Mouse (Mus musculus) cerebellum, postnatal 25 days (tissue): ENCODE measurements around the gene Khdc4.
"Not testable (repeated sequence)": the region's sequence is repeated elsewhere in the genome, so short reads cannot be mapped to it uniquely, and the experiment has no call there.

Experiments used
- DNase-seq, 2 experiments: peaks; one replicate each; pipeline ENCODE4 v3.0.0; 2021; ENCODE audit warnings: mixed read lengths in 2 of 2

Khdc4 gene

GRCm38 (mm10) chr3:88658441-88659127, 27.0 kb upstream of the Khdc4 start:
- DNase-seq: no peak

DNA sequence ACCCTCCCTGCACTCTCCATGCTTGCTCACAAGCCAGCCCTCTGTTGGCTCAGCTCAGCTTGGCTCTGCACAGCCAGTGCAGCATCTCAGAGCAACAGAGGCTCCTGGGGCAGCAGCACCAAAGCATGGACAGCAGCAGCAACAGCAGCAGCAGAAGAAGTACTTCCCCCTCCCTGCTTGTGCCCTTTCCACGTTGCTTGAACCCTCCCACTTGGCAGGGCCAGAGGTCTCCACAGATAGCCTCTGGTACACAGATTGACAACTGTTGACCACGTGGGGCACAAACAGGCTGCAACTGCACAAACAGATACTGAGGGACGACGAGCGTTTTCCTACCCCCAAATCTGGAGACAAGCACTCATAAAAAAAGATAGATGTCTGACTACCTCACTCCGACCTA, 25.8 kb upstream of the Khdc4 start:
- no peak for DNase-seq

GRCm38 (mm10) chr3:88664095-88664494, 21.5 kb upstream of the Khdc4 start:
- no peak for DNase-seq

GRCm38 (mm10) chr3:88677399-88677798, 8.2 kb upstream of the Khdc4 start:
- DNase-seq: peak; percentile 76 to 84

- DNase-seq: no peak
Observed at GRCm38 (mm10) chr3:88683814-88684213, 1.8 kb upstream of the Khdc4 start.

GRCm38 (mm10) chr3:88684236-88684979, 1.2 kb upstream of the Khdc4 start:
- no peak for DNase-seq

- DNase-seq: peak in 1 of 2 experiments; percentile 71
Observed at GRCm38 (mm10) chr3:88685958-88686451, 402 bp downstream of the Khdc4 start.

- no peak for DNase-seq
Observed at GRCm38 (mm10) chr3:88686734-88687611, 1.4 kb downstream of the Khdc4 start.

DNA sequence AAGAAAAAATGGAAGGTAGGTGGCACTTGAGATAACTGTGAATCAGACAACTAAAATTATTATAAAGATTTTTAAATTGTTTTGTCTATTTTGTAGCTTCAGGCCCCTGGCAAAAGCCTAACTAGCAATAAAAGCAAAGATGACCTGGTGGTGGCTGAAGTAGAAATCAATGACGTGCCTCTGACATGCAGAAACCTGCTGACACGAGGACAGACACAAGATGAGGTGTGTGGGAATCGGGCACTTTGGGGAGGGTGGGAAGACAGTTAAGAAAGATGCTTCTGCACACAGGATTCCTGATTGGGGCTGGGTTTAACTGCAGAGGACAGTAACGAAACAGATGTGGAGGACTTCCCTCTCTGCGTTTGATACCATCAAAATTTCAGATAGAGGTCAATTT, 3.5 kb downstream of the Khdc4 start:
- DNase-seq: no peak

GRCm38 (mm10) chr3:88695545-88695944, 9.9 kb downstream of the Khdc4 start:
- DNase-seq: no peak

DNA sequence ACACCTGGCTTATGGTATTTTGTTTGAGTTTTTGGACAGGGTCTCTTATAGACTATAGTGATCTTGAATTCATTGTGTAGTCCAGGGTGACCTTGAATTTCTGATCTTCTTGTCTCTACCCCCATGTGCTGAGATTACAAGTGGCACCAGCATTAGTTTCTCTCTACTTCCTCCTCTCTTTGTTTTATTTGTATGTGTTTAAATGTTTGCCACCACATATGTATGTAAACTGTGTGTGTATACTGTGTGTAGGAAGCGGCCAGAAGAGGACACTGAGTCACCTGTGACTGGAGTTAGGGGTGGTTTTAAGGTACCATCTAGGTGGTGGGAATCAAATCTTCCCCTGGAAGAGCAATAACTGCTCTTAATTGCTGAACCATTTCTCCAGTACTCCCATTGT, 12.4 kb downstream of the Khdc4 start:
- DNase-seq: no peak

DNA sequence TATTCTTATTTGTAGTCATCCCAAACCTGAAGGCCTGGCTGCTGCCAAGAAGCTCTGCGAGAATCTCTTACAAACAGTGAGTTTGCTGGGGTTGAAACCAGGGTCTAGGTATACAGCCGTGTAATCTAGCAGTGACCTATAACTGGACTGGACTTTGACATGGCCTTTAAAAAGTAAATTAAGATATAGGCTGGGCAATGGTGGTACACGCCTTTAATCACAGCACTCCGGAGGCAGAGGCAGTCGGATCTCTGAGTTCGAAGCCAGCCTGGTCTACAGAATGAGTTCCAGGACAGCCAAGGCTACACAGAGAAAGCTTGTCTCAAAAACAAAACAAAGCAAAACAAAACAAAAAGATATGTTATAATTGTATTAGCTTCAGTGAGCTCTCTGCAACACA, 13.2 kb downstream of the Khdc4 start:
- DNase-seq: no peak

DNA sequence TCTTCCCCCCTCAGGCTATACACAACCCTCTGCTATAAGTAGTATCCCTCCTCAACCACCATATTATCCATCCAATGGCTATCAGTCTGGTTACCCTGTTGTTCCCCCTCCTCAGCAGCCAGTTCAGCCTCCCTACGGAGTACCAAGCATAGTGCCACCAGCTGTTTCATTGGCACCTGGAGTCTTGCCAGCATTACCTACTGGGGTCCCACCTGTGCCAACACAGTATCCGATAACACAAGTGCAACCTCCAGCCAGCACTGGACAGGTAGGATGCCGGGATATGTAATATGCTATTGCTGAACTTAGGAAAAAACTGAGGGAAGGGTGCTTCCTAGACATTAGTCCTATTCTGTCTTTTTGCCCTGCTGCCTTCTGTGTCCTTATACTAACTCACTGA, 14.6 kb downstream of the Khdc4 start:
- no peak for DNase-seq

DNA sequence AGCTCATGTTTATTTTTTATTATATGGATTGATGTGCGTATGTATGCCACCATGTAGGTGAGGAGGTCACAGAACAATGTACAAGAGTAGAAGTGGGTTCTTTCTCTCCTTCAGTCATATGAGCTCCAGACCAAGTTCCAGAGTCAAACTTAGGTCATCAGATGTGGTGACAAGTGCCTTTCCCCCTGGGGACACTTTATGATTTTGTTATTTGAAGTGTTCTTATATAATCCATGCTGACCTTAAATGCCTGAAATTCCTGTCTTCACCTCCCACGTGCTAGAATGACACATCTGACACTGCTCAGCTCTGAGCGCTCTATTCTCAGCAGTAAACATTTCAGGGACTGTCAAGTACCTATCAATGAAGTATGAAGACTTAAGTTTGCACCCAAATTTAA, 15.6 kb downstream of the Khdc4 start:
- DNase-seq: no peak

DNA sequence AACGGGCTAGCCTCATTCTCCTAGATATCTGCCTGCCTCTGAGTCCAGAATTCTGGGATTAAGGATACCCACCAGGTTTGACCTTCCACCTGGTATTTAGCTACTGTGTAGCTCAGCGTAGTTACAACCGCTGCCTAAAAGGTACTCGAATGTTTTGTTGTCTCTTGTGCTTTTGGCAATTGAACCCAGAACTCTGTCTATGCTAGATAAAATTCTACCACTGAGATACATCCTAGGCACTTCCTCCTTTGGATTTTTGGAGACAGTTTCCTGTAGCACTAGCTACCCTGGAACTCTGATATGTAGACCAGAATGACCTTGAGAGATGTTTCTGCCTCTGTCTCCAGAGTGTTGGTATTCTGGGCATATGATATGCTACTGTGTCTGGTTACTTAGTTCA, 28.1 kb downstream of the Khdc4 start:
- no peak for DNase-seq

DNA sequence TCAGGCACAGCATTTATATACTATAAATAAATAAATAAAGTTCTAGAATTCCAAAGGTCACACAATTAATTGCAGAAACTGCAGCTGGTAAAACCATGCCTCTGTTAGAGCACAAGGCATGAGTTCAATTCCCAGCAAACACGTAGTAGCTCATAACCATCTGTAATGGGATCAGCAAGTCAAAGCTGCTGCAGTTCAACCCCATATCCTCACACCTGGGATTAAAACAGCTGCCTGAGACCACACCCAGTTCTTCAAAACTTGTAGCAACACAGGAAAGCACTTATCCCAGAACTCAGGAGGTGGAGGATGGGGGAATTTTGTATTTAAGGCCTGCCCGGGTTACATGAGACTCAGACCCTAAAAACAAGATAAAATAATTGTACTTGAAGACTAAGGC, 29.1 kb downstream of the Khdc4 start:
- no peak for DNase-seq

GRCm38 (mm10) chr3:88715716-88716115, 30.1 kb downstream of the Khdc4 start:
- not testable (repeated sequence) for DNase-seq

DNA sequence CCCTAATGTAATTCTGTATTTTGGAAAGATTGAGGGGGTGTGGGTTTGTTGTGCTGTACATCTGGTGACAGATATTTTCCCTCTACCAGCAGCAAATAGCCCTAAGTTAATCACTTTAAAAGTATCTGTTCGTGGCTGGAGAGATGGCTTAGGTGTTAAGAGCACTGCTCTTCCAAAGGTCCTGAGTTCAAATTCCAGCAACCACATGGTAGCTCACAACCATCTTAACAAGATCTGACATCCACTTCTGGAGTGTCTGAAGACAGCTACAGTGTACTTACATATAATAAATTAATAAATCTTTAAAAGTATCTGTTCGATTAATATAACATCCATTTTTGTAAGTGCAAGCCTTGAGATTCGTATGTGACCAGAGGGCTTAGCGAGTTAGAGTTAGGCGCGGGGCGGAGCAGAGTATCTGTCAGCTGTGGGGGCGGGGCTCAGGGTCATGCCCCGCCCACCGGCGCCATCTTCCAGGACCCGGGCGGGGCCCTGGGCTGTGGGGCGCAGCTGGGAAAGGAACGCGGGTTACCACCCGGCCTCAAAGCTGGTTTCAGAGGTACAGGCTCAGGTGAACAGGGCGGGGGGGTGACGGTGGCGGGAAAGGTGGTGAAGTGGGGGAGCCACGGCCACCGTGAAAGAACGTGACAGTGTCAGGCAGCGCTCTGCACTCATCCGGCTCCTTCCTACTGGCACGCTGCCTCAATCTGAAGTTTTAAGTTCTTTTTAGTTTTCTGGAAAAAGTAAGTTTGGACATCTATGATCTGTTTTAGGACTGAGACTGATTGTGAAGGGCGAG, 31.0 kb downstream of the Khdc4 start, which contains the start of gene Rit1:
Rit1 (plus strand) TSS at position 440 of the 799 bp plus-strand sequence.
- DNase-seq: peak; percentile 86 to 93

DNA sequence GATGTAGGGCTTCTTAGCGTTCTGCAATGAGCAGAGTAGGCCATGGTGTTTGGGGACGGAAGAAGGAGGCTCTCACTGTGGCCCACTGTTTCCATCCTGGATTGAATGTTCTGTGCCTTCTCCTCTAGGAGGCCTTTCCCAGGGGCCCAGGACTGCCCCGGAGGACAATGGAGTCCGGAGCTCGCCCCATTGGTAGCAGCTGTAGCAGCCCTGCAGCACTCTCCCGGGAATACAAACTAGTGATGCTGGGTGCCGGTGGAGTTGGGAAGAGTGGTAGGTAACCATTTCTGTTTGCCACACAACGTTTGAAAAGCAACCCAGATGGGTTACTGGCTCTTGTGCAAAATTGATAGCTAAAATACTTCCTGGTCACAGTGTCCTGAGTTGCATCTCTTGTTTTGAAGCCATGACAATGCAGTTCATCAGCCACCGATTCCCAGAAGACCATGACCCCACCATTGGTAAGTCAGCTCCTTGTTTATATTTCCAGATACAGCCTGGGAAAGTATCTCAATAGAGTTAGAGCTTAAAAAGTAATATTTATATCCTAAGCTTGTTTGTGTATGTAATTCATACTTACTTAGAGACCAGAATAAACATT, 31.7 kb downstream of the Khdc4 start:
- peak in 1 of 2 experiments; percentile 42 for DNase-seq

- no peak for DNase-seq
Observed at GRCm38 (mm10) chr3:88717831-88718230, 32.2 kb downstream of the Khdc4 start.

DNA sequence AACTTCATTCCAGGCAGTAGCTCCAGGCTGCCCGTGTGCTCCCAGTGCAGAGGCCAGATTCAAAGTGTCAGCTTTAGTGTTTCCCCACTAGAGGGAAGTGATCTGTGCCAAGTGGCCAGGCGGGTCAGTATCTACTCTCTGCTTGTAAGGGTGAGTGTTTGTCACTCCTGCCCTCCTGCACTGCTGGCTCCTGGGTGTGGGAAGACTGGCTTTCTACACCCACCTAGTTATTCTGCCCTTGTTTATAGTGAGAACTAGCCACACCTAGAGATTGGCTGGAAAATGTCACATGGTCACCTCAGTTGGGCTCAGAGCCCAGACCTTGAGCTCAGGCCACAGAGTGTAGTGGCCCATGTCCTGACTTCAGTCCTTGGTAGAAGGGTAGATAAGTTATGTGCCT, 33.5 kb downstream of the Khdc4 start:
- peak; percentile 47 to 58 for DNase-seq

DNA sequence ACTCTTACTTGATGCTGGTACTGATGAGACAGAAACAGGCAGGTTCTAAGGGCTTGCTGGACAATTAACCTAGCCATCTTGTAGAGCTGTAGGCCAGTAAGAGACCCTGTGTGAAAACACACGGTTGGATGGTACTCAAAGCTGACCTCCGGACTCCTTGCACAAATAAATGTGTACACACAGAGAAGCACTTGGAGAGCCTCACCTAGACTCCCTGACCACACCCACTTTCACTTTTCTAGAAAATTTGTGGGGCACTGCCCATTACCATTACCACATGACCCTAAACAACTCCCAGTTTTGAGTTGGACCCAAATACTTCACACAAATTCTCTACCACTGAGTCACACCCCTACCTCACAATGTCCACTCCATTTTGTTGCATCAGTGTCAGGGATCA, 51.0 kb downstream of the Khdc4 start:
- no peak for DNase-seq
